Mouse (Mus musculus): ENCODE data around the gene Slc10a4. TPM values are rescaled to one million over a fixed set of nuclear protein-coding genes. Genes with fewer than 3 reads are reported as not detected.

Slc10a4 gene
- not detected for total RNA-seq (2023)

GRCm38 (mm10) chr5:73006784-73007581 is at the start of gene Slc10a4:
Gene Slc10a4, plus strand, starts transcription at chr5:73006883.

GRCm38 (mm10) chr5:72974602-72975001 is 32.1 kb upstream of the Slc10a4 start, which contains the start of gene Gm10135:
Gene Gm10135, minus strand, starts transcription at chr5:72974702.

Other genes starting within 250 kb of the Slc10a4 start
- gene Tec, start 138.4 kb upstream of the Slc10a4 start, total RNA-seq (2023) = 10 to 100 TPM; 44.5 to 49.9 TPM
- 10 to 100 TPM; 56.8 to 64.7 TPM for gene Slain2, start 92.6 kb upstream of the Slc10a4 start, total RNA-seq (2023)
- not detected for gene Gm10135, start 32.2 kb upstream of the Slc10a4 start, total RNA-seq (2023)
- 100 to 1,000 TPM in 1 of 2 experiments, 10 to 100 TPM in 1; 87.0 to 100 TPM for gene Fryl, start 249.7 kb downstream of the Slc10a4 start, total RNA-seq (2023)

All from monocyte, adult 59 days (primary cell).